Mouse (Mus musculus): ENCODE measurements around the gene Gins3. TPM values are rescaled to one million over a fixed set of nuclear protein-coding genes. Genes with fewer than 3 reads are reported as not detected.

The Gins3 gene
- 6.2 and 8.1 TPM in 2 replicates for polyA plus RNA-seq (2014; fragmentation: Nextera tagmentation; extraction: Ambion mirVana)

DNA sequence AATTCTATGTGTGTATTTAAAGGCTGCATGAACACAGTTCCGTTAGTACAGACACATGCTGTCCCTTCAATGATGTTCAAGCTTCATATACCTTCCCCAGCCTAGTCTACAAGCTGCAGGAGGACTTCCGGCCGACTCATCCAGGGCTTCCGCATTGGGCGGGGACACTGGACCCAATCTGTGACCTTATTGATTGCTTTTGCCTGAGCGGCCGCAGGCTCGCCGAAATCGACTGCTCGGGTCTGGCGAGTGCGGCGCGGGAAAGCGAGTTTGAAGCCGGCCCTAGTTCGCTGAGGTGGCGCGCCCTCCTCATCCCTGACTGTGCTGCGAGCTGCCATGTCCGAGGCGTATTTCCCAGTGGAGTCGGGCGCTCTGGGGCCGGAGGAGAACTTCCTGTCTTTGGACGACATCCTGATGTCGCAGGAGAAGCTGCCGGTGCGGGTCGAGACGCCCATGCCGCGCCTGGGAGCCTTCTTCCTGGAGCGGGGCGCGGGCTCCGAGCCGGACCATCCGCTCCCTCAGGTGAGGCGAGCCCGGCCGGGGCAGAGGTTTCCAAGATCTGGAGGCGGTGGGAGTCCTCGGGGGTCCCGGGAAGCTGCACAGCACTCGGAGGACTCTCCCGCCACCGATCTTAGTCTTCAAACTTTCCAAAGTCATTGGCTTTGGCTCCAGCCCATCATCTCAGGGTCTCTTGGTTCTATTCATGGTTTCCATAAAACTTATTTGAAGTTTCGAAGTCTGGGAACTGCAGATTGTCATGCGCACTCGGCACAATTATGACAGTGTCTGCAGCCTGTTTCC lies at the start of gene Gins3:
TSS of gene Gins3 (plus strand) at position 192 of the 801 bp plus-strand sequence.
- H3K9ac ChIP-seq (replicated peaks; ENCODE audit: low read length): peak within 1 kb of the TSS; percentile 56
- peak within 1 kb of the TSS; percentile 85 for H3K4me2 ChIP-seq (ENCODE audit: low read length)
- H3K4me3 ChIP-seq (replicated peaks; ENCODE audit: low read depth, low read length): peak within 1 kb of the TSS; percentile 69
- peak; percentile 90 for ATAC-seq (ENCODE audit: low FRiP score, low TSS enrichment)
- WGBS: under 1% methylated on average over 50 of the region's 52 CpGs
- H3K27ac ChIP-seq (replicated peaks; ENCODE audit: low read depth, low read length): no peak within 1 kb of the TSS
- no peaks in the 10 kb centered on the region for H3K36me3 ChIP-seq (ENCODE audit: control insufficient read depth, insufficient read depth, low read length)
- H3K27me3 ChIP-seq (ENCODE audit: control insufficient read depth, insufficient read depth, low read length): no peaks in the 10 kb centered on the region
- H3K4me1 ChIP-seq (ENCODE audit: control insufficient read depth, insufficient read depth, low read length): peaks cover 4% of the 10 kb centered on the region; the same call in 1 of the 2 replicates
- DNase-seq: peak; percentile 97
- H3K9me3 ChIP-seq (ENCODE audit: control insufficient read depth, low read length): no peaks in the 10 kb centered on the region

DNA sequence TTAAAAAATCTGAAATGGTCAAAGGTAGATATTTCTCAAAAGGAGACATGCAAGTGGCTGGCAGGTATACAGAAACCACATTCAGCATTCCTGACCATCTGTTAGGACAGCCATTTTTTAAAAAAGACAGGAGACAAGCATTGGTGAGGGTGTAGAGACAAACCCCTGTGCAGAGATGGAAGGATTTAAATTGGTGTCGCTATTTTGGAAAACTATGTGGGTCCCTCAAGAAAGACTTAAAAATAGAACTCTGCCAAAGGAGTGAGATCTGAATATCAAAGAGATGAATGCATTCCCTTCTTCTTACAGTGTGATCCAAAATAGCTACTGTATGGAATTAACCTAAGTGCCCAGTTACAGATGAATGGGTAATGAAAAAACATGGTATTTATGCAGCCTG lies 45.9 kb upstream of the Gins3 start:
- H3K9ac ChIP-seq (replicated peaks; ENCODE audit: low read length): no peak overlapping the region
- no peak for ATAC-seq (ENCODE audit: low FRiP score, low TSS enrichment)
- H3K4me1 ChIP-seq (ENCODE audit: control insufficient read depth, insufficient read depth, low read length): no peaks in the 10 kb centered on the region
- H3K27ac ChIP-seq (replicated peaks; ENCODE audit: low read depth, low read length): no peak overlapping the region
- H3K36me3 ChIP-seq (ENCODE audit: control insufficient read depth, insufficient read depth, low read length): no peaks in the 10 kb centered on the region
- WGBS: 98% methylated on average over 1 of the region's 1 CpGs
- H3K27me3 ChIP-seq (ENCODE audit: control insufficient read depth, insufficient read depth, low read length): no peaks in the 10 kb centered on the region
- 0 out of 2 replicates have a peak, but pooled peaks cover 4% of the 10 kb centered on the region for H3K9me3 ChIP-seq (ENCODE audit: control insufficient read depth, low read length)
- no peak overlapping the region for H3K4me3 ChIP-seq (replicated peaks; ENCODE audit: low read depth, low read length)
- no peak for DNase-seq
- H3K4me2 ChIP-seq (ENCODE audit: low read length): no peak overlapping the region

GRCm38 (mm10) chr8:95589282-95589681 lies 44.0 kb upstream of the Gins3 start:
- Histone ChIP-seq H3K4me2 (ENCODE audit: low read length) (no peak overlapping the region), H3K4me3 (replicated peaks; ENCODE audit: low read depth, low read length) (no peak overlapping the region), H3K27me3 (ENCODE audit: control insufficient read depth, insufficient read depth, low read length) (no peaks in the 10 kb centered on the region), H3K4me1 (ENCODE audit: control insufficient read depth, insufficient read depth, low read length) (no peaks in the 10 kb centered on the region), H3K36me3 (ENCODE audit: control insufficient read depth, insufficient read depth, low read length) (no peaks in the 10 kb centered on the region), H3K9me3 (ENCODE audit: control insufficient read depth, low read length) (0 out of 2 replicates have a peak, but pooled peaks cover 4% of the 10 kb centered on the region), H3K27ac (replicated peaks; ENCODE audit: low read depth, low read length) (no peak overlapping the region), H3K9ac (replicated peaks; ENCODE audit: low read length) (no peak overlapping the region)
- DNase-seq (no peak), ATAC-seq (ENCODE audit: low FRiP score, low TSS enrichment) (no peak)
- 64% methylated on average over 10 of the region's 10 CpGs for WGBS

DNA sequence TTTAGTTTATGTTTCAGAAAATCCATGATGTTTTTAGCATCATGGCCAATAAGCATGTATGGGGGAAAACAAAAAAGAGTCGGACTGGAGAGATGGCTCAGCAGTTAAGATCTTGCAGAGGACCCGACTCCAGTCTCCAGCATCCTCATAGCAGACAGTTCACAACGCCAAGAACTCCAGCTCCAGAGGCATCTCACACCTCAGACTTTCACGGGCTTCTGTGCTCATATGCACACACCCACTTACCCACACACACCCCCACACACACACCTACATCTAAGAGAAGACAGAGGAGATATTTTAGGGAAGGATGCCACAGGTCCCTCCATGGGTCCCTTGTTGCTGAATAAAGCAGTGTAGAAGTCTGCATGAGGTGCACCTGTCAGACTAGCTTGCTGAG lies 42.7 kb upstream of the Gins3 start:
- no peaks in the 10 kb centered on the region for H3K36me3 ChIP-seq (ENCODE audit: control insufficient read depth, insufficient read depth, low read length)
- H3K9me3 ChIP-seq (ENCODE audit: control insufficient read depth, low read length): 0 out of 2 replicates have a peak, but pooled peaks cover 4% of the 10 kb centered on the region
- H3K4me1 ChIP-seq (ENCODE audit: control insufficient read depth, insufficient read depth, low read length): no peaks in the 10 kb centered on the region
- H3K4me2 ChIP-seq (ENCODE audit: low read length): no peak overlapping the region
- ATAC-seq (ENCODE audit: low FRiP score, low TSS enrichment): no peak
- no peak overlapping the region for H3K9ac ChIP-seq (replicated peaks; ENCODE audit: low read length)
- no peak overlapping the region for H3K27ac ChIP-seq (replicated peaks; ENCODE audit: low read depth, low read length)
- no peak overlapping the region for H3K4me3 ChIP-seq (replicated peaks; ENCODE audit: low read depth, low read length)
- no peak for DNase-seq
- H3K27me3 ChIP-seq (ENCODE audit: control insufficient read depth, insufficient read depth, low read length): no peaks in the 10 kb centered on the region
- WGBS: 79% methylated on average over 4 of the region's 4 CpGs

- H3K4me2 ChIP-seq (ENCODE audit: low read length): no peak overlapping the region
- H3K4me1 ChIP-seq (ENCODE audit: control insufficient read depth, insufficient read depth, low read length): no peaks in the 10 kb centered on the region
- 88% methylated on average over 12 of the region's 12 CpGs for WGBS
These were observed 41.0 kb upstream of the Gins3 start for GRCm38 (mm10) chr8:95592131-95592780.

DNA sequence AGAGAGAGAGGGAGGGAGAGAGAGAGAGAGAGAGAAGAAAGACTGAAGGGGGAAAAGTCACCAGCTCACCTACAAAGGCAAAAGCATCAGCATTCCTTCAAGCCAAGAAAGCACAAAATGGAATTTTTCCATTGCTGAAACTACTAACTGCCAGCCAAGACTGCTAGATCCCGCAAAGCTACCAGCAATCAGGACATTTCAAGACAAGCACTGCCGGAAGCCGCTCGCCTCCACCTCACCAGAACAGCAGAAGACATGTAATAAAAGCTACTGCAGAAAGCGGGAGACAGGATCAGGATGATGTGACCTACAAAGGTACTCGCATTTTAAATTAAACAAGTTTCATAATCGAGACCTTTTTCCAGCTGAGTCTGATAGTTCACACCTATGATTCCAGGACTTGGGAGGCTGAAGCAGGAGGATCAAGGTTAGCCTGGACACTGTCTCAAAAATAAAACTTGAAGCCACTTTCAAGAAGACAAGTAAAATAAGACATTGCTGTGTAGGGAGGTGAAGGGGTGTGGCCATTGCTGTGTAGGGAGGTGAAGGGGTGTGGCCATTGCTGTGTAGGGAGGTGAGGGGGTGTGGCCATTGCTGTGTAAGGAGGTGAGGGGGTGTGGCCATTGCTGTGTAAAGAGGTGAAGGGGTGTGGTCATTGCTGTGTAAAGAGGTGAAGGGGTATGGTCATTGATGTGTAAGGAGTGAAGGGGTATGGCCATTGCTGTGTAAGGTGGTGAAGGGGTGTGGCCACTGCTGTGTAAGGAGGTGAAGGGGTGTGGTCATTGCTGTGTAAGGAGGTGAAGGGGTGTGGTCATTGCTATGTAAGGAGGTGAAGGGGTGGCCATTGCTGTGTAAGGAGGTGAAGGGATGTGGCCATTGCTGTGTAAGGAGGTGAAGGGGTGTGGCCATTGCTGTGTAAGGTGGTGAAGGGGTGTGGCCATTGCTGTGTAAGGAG lies 39.5 kb upstream of the Gins3 start:
- H3K4me2 ChIP-seq (ENCODE audit: low read length): no peak overlapping the region
- no peak for ATAC-seq (ENCODE audit: low FRiP score, low TSS enrichment)
- H3K4me3 ChIP-seq (replicated peaks; ENCODE audit: low read depth, low read length): no peak overlapping the region
- H3K4me1 ChIP-seq (ENCODE audit: control insufficient read depth, insufficient read depth, low read length): no peaks in the 10 kb centered on the region
- H3K27me3 ChIP-seq (ENCODE audit: control insufficient read depth, insufficient read depth, low read length): no peaks in the 10 kb centered on the region
- H3K9ac ChIP-seq (replicated peaks; ENCODE audit: low read length): no peak overlapping the region
- no peaks in the 10 kb centered on the region for H3K36me3 ChIP-seq (ENCODE audit: control insufficient read depth, insufficient read depth, low read length)
- no peak for DNase-seq
- 92% methylated on average over 7 of the region's 7 CpGs for WGBS
- H3K9me3 ChIP-seq (ENCODE audit: control insufficient read depth, low read length): no peaks in the 10 kb centered on the region
- no peak overlapping the region for H3K27ac ChIP-seq (replicated peaks; ENCODE audit: low read depth, low read length)

More at GRCm38 (mm10) chr8:95592131-95592780, 41.0 kb upstream of the Gins3 start:
- H3K27me3 ChIP-seq (ENCODE audit: control insufficient read depth, insufficient read depth, low read length): no peaks in the 10 kb centered on the region
- H3K4me3 ChIP-seq (replicated peaks; ENCODE audit: low read depth, low read length): no peak overlapping the region
- H3K36me3 ChIP-seq (ENCODE audit: control insufficient read depth, insufficient read depth, low read length): no peaks in the 10 kb centered on the region
- no peak overlapping the region for H3K27ac ChIP-seq (replicated peaks; ENCODE audit: low read depth, low read length)
- no peak for DNase-seq
- no peak for ATAC-seq (ENCODE audit: low FRiP score, low TSS enrichment)
- H3K9ac ChIP-seq (replicated peaks; ENCODE audit: low read length): no peak overlapping the region
- no peaks in the 10 kb centered on the region for H3K9me3 ChIP-seq (ENCODE audit: control insufficient read depth, low read length)

GRCm38 (mm10) chr8:95595131-95595530 lies 38.1 kb upstream of the Gins3 start:
- DNase-seq: no peak
- H3K27me3 ChIP-seq (ENCODE audit: control insufficient read depth, insufficient read depth, low read length): no peaks in the 10 kb centered on the region
- no peak for ATAC-seq (ENCODE audit: low FRiP score, low TSS enrichment)
- no peak overlapping the region for H3K4me2 ChIP-seq (ENCODE audit: low read length)
- H3K9me3 ChIP-seq (ENCODE audit: control insufficient read depth, low read length): no peaks in the 10 kb centered on the region
- H3K36me3 ChIP-seq (ENCODE audit: control insufficient read depth, insufficient read depth, low read length): no peaks in the 10 kb centered on the region
- H3K4me1 ChIP-seq (ENCODE audit: control insufficient read depth, insufficient read depth, low read length): no peaks in the 10 kb centered on the region
- H3K4me3 ChIP-seq (replicated peaks; ENCODE audit: low read depth, low read length): no peak overlapping the region
- no peak overlapping the region for H3K27ac ChIP-seq (replicated peaks; ENCODE audit: low read depth, low read length)
- WGBS: 86% methylated on average over 14 of the region's 14 CpGs
- no peak overlapping the region for H3K9ac ChIP-seq (replicated peaks; ENCODE audit: low read length)

DNA sequence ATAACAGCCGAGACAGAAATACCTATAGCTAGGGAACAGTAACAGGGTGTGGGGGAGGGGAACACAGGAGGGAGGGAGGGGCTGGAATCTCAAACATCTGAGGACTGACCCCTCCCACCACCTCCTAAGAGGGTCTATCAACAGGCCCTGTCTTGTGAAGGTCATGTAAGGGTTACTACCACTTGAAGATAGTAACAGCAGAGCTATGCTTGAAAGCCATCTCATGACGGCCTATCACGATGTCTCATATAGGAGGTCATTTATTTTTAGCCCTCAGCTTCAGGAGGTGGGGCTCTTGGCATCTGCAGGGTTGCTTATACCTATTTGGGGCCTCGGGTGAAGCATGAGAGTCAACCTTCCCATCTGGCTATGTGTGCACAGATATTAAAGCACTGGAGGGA lies 36.4 kb upstream of the Gins3 start:
- Histone ChIP-seq H3K36me3 (ENCODE audit: control insufficient read depth, insufficient read depth, low read length) (no peaks in the 10 kb centered on the region), H3K9ac (replicated peaks; ENCODE audit: low read length) (no peak overlapping the region), H3K9me3 (ENCODE audit: control insufficient read depth, low read length) (no peaks in the 10 kb centered on the region), H3K27me3 (ENCODE audit: control insufficient read depth, insufficient read depth, low read length) (no peaks in the 10 kb centered on the region), H3K4me3 (replicated peaks; ENCODE audit: low read depth, low read length) (no peak overlapping the region), H3K4me1 (ENCODE audit: control insufficient read depth, insufficient read depth, low read length) (no peaks in the 10 kb centered on the region), H3K4me2 (ENCODE audit: low read length) (no peak overlapping the region), H3K27ac (replicated peaks; ENCODE audit: low read depth, low read length) (no peak overlapping the region)
- WGBS: 79% methylated on average over 4 of the region's 4 CpGs
- DNase-seq (no peak), ATAC-seq (ENCODE audit: low FRiP score, low TSS enrichment) (no peak)
